Mouse (Mus musculus) layer of hippocampus, postnatal 36 days (tissue): ENCODE measurements at regions not wholly inside any gene's neighbourhood (a gene's known extent, or its start where the extent isn't known, plus 50 kb on each side); places are given as distances from the start of the nearest gene placed in this dataset.

ENCODE experiments used
- DNase-seq, 2 experiments: peaks; one replicate each; pipeline ENCODE4 v3.0.0; 2022

DNA sequence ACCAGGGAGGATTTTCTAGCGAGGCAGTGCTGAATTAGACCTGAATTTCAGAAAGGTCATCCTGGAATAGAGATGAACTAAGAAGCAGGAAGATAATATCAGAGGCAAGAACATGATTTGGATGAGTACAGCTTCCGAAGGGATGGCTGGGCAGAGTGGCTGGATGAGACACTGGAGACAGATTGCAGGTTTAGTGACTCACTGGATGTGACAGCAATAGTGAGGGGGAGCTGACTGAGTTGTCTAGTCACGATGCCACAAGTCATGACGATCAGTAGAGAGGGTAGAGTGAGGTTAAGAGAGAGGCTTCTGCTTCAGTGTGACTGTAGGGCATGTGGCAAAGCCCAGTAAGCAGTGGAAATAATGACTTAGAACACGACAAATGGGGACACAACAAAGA, 181.3 kb upstream of the Npy start:
- DNase-seq, result no peak

DNA sequence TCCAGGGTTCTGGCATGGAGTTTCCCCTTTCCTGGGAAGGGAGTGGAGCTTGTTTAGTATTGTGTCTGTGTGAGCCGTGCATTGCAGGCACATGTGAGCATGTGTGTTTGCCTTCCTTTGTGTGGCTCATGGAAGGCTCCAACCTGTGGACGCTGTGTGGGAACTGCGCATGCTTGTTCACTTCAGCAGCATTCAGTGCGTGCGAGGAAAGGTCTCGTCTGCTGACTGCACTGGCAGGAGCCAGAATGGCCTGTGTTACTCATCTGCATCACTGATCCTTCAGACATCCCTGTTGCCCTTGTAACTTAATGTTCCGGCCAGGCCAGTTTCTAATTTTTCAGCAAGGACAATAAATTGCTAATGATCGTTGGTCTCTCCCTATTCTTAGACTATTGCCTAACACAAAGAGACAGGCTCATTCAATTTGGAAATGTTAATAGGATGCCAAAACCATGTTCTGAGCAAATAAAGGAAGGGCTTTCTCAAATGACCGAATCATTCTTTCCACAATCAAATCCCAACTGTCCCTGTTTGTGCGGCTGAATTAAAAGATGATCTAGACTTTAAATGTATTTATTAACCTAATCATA, 167.9 kb upstream of the Npy start:
- no peak for DNase-seq

DNA sequence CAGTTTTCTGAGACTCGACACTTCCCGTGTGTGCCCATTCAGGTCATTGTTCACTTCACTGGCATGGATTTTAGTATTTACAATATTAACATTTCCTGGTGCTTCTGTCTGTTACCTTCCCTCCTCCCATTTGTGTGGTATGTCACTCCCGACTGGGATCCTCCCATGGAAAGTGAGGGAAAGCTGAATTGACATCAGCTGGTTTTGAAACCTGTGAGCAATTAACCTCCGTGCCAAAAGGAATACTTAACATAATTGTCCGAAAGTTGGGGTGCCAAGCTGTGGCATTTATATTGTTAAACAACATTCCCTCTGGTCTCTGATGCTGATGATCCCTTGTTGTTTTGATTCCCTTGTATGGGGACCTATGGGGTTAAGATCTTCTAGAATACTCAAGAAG, 167.3 kb upstream of the Npy start:
- no peak for DNase-seq

DNA sequence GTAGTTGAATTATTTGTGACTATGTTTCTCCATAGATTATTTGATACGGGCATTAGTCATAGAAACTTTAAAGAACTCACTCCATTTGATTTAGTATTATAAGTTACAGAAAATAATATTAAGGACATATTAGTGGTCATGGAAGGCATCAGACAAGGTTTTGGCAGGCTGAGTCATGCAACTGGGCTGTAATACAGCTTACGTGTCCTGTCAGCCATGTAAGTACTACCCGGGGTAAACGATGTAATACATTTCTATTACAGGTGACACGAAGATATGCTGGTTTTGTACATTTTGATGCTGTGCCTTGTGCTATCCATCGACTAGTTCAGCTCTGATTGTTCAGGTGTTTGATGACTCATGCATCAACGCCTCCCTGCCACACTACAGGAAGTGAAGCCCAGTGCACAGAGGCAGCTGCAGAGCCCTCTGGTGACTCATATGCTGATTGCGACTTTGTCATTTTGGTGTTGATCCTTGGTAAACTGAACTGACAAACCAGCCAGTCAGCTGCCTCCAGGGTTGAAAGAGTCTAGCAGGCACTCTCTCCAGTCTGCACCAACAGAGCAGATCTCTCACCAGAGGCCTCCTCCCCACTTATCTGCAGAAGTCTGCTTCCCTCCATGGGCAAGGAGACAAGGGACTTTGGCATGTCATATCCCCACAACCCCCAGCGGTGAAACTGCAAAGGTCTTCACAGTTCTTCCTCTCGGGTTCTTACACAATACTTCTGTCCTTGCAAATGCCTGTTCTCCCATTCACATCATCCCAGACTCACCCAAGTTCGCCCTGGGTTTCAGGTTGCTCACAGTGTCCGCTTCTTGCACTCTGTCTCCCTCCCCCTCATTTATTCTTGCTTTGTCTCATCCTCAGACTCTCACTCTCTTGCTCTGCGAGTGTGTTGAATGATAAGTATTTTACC, 165.9 kb upstream of the Npy start:
- no peak for DNase-seq

DNA sequence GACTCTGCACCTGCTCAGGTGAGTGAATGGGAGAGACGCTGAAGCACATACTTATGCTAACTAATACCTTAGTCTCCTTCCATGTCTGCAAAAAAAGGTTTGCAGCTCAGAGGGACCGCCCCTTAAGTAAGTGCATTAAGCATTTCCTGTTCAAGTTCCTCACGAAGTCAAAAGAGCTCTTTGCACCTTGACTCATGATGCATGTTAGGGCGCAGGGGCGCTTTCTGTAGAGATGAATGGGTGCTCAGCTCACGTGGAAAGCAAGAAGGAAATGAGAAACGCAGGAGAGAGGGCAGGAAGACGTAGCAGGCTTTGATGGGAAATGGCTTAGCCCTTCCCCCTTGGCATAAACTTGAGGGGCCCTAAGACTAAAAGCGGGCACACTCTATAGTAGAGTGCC, 164.5 kb upstream of the Npy start:
- DNase-seq, result no peak

DNA sequence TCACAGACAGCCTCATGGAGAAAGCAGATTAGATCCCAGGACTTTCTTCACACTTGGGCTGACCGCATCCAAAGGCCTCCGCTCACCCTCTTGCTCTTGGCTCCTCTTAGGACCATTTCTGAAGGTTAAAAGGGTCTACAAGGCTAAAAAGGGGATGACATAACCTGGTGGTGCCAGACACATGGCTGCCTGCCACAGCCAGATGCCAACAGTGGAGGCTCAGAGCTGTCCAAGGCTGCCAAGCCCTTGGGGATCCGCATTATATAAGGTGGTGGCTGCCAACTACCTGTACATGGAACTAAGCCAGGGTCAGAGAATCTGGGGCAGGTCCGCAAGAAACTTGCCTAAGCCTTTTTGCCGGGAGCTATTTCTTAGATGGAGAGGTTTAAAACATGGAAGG, 151.5 kb upstream of the Npy start:
- no peak for DNase-seq

DNA sequence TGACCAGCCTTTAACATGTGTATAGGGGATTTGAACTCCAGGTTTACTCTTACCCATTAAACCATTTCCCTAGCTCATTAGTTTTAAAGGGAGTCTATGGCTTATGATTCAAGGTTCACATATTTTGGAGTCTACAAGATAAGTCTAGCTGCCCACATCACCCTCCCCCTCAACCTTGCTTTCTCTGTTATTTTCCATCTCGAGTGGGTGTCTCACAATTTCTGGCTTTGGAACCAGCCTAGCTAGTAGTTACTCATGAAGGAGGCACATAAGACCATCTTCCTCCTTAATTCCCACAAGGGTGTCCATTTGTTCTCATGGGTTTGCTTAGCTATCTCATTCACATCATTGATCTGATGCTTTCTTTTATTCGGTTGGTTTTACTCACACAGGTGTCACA, 150.6 kb upstream of the Npy start:
- no peak for DNase-seq

DNA sequence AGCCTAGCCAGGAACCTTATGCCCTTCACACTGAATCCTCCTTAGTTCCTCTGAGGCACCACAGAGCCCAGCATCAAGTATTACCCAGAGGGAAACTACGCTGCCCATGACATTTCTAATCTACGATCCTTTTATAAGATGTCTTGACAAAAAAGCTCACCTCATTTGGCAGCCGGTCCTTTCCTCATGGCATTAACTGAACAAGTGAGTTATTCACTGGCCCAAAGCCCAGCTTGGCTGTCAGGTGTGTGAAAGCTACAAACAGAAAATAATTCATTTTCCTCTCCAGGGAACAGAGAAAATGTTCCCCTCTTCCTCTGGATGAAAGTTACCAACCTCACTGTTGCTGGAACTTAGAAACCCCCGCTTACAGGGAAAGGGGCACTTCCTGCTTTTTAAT, 135.7 kb upstream of the Npy start:
- no peak for DNase-seq

DNA sequence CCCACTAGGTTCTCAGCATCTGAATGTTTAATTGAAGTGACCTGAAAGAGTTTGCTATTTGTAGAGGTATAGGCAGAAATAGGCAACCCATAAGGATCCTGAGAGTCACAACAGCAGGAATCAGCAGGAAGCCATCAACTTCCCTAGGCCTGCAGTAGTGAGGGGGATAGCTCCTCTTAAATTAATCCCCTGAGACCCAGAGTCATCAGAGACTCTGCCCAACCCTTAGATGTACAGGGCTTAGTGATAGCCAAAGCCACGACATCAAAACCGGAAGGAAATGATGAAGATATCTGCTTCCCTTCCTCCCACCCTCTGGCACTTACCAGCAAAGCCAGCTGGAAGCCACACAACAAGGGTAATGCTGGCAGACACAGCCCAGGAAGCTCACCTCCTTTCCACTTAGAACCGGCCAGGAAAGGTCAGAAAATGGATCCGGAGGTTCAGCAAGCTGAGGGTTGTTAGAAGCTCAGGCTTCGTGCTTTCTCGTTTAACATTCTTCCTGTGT, 130.4 kb upstream of the Npy start:
- DNase-seq, result no peak

DNA sequence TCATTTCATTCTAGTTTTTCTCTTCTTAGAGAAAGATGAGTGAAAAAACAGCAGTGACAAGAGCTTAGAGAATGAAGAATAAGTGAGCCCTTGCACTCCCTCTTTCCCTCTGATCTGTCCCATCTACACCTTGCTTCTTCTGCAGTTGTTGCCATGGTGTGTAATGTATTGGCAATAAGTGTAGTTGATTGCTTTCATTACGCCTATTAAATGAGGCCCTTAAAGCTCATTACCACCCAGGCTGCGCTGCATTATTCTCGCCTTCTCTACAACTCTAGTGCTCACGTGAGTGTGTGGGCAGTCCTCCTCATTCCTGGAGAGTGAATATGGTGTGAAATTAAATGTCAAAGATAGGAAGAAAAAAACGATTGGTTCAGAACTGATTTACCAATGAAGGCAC, 127.7 kb upstream of the Npy start:
- no peak for DNase-seq

DNA sequence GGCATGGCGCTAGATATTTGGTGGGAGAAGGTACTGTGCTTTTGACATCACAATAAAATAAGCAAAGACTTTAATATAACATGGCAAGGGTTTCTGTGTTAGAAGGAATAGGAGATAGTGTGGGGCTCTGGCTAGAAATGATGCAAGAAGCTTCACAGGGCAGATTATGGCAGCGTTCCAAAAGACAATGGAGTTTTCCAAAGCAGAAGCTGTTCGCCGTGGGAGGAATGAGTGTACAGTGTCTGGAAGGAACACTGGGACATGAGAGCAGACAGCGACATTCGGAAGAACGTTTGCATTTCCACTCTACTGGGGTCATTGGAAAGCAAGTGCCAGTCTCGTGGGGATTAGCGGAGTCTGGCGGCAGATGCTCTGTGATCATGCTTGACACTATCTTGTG, 125.5 kb upstream of the Npy start:
- no peak for DNase-seq

DNA sequence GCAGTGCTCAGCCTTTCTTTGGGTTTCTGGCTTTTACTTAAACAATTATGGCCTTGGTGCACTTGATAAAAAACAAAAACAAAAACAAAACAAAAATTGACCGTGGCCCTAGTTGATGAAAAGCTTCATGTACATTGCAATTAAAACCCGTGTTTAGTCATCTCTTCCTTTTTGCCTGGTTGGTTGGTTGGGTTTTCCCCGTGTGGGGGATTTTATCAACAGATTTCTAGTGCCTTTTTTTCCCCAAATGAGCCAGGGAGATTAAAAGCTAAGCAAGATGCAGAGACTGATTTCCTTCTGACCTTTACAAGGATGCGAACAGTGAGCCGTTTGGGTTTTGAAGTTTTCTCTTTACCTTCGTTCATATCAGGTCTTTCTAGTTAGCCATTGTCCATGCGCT, 121.1 kb upstream of the Npy start:
- no peak for DNase-seq

DNA sequence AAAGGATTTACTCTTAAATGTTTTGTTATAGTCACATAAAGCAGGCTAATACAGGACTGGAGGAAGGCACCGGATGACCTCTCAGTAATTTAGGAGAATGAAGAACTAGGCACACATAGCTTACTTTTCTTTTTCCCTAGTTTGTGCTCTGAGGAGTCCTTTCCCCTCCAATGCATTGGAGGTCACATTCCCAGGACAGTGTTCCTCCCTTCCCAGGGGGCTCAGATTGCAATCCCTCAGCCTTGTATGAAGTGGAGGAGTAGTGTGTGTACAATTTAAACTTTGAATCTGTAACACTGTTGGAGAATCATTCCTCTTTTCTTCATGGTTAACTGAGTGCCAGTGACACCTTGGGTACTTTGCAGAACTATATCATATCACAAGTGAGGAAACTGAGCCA, 109.5 kb upstream of the Npy start:
- DNase-seq, result no peak

DNA sequence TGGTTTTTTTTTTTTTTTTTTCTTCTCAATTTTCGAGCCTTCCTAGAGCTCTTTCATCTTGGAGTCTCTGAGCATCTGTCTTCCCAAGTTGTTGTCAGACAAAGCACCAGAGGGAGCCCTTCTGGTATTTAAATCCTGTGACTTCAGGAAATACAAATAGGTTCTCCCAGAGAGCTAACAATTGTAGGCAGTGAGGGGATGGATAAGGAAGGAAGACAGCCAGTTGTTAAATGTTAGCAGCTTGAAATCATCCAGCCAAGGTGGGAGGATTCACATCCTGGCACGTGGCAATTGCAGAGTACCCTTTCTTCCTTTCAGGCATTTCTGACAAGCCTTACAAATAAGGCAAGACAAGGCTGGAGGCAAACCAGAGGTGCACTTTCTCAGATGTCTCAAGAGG, 106.0 kb upstream of the Npy start:
- DNase-seq, result no peak

DNA sequence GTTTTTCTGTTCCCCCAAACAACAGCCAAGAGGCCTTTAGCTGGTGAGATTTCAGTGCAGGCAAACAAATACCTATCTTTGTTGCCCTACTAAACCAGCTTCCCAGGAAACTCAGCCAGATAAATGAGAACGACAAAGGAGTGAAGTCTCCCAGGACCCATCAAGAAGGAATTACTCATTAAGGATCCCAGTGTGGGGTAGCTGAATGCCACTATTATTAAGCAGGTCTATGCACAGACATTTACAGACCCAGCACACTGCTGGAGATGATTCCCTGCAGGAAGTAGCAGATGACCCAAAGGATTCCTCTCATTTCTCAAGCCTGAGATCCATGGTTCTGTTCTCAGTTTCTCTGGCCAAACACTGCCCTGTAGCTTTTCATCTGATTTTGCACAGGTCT, 105.6 kb upstream of the Npy start:
- DNase-seq, result no peak

DNA sequence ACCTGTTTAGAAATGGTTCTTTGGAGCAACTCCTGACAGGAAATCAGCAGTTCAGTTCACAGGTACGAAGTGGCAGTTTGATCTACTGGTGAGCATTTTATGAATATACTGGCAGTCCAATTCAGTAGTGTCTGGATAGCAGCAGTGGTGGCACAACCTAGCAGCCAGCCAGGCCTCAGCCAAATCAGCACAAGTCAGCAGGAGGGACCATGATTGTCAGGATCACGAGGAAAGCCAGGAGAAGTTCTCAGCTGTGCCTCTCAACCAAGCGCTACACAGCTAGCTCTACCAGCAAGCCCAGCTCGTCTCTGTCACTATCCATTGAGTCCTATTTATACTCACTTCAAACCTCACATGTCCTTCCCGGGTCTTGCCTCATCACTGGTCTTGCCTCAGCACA, 89.3 kb upstream of the Npy start:
- no peak for DNase-seq

DNA sequence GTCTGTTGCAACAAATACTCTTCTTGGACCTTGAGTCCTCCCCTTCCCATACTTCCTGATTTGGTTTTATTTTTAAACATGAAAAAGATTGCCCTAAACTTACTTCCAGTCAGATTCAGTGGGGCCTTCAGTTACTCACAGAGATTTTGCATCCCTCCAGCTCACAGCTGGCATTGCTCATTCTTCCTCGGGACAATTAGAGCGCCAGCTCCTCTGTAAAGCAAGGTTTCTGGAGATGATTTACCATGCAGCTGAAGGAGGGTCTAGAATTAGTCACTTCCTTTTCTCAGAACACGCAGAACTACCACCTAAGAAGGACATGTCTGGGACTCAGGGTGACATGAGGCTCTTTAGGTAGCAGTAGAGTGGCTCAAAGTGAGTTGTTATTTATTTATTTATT, 79.4 kb upstream of the Npy start:
- DNase-seq, result no peak

DNA sequence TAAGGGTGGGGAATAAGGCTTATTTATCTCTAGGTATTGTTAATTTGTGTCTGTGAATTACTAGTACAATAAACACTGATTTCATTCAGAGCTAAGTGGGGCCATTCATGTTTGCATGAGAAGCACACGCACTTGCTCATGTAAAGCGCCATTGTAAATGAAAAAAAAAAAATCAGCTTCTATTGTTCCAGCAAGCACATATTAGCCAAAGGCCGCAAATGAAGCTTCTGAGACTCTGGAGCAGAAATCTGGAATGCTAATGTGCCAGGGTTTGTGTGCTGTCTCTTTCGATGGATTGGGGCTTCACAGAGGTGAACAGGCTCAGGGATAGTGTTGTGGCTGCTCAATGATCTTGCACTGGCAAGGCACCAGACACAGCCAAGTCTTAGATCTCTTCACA, 77.2 kb upstream of the Npy start:
- no peak for DNase-seq

DNA sequence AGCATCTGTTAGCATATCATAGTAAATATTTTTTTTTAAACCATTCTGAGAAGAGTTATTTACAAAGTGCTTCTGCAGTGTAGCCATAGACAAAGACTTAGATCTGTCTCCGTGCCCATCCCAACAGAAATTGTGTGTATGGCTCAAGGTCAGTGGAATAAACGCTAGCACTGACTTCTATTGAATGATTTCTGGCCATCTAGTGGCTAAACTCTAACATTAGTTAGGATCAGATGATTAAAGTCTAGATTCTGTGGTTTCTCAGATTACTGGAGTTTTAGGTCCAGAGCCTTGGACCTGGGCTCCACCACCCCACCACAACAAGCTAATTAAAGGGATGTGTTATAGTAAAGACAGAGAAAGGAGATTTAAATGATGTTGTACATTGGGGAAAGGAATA, 72.0 kb upstream of the Npy start:
- DNase-seq, result no peak

DNA sequence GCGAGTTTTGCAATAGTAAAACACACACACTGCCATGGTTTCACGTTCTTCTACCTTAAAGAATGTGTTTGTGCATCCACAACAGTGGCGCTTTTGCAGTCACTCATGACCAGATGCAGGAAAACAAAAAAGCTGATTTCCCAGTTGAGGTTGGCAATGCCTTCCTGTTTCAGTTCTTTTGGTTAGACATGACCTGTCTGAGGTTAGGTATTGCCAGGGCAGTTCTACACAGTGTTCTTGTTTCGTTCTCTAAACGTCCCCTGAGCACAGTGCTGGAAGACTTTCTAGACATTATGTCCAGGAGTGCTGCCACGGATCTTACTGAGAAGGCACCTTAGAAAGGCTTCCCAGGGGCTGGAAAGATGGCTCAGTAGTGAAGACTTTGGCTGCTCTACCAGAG, 62.9 kb upstream of the Npy start:
- no peak for DNase-seq

DNA sequence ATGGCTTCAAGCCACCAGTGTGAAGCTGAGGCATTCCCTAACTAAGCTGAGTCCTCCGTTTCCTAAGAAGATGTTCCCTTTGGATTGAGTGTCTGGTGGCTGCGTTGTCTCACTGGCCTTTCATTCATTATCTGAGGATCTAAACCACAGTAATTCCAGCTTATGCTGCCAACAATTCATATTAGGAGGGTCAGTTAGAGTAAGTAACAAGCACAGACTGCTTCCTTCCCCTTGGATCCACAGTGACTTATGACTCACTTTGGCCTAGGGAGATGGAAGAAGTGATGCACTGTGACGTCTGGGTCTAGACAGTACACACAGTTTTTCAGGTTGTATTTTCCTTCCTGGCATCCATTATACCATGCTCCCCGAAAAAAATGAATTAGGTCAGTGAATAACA, 57.8 kb upstream of the Npy start:
- no peak for DNase-seq

DNA sequence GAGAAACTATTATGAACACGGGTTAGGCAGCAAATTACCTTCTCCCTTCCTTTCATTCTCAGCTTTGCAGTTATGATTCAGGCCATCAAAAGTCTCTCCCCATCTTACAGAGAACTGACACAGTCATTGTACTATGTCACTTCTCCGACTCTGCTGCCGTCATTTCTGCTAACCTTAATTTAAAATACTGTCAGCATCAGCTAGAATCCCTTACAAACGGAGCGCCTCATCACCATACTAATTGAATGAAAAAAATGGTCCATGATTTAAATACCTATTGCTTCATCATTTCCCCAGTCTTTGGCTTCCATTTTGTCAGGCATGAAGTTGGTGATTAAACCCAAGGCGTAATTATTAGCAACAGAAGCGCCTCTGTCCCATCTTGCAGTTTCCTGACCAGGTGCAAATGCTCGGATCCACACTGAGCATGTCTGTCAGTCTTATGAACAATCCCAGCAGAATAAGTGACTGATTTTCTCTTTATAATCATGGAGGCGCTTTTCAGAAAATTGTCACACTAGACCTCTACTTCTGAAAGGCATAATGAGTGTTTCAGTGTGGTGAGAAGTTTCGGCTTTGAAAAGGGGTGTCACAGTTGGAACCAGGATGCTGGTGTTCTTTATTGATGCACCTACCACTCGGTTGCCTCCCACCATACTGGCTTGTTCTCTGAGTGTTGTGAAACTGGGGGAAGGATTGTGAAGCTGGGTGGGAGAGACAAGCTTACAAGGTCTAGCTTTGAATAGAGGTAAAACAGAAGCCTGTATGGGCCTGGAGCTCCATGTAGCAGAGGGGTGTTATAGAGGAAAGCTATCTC, 52.4 kb upstream of the Npy start:
- no peak for DNase-seq
